Mouse (Mus musculus) embryonic facial prominence, embryonic 11.5 days (tissue): Measurements from ENCODE around the gene Car8. TPM values are rescaled to one million over a fixed set of nuclear protein-coding genes. Genes with fewer than 3 reads are reported as not detected.
"Not testable (repeated sequence)": the region's sequence is repeated elsewhere in the genome, so short reads cannot be mapped to it uniquely, and the experiment has no call there.

ENCODE experiments used
- ATAC-seq: fragments of 200-750 bp; cut with Nextera tagmentation; replicated peaks from 2 replicates; pipeline ENCODE4 v1.8.0; 2017; ENCODE audit warnings: low read depth; ENCODE audit not compliant: insufficient number of reproducible peaks, low FRiP score, low TSS enrichment
- DNase-seq: peaks from one replicate; pipeline ENCODE4 v3.0.0-alpha.2; 2015; ENCODE audit warnings: low spot score
- H3K27ac ChIP-seq: fragments of 300-500 bp; sonication (generic); replicated peaks from 2 replicates; pipeline ENCODE4 v1.5.1; 2014; ENCODE audit warnings: mild to moderate bottlenecking, low read depth, low read length, control low read depth
- H3K27me3 ChIP-seq: fragments of 300-500 bp; sonication (generic); 2 replicates; pipeline ENCODE4 v1.6.1; 2014; ENCODE audit warnings: mild to moderate bottlenecking, low read length, moderate library complexity, mixed read lengths; ENCODE audit not compliant: control insufficient read depth, insufficient read depth
- H3K36me3 ChIP-seq: fragments of 300-500 bp; sonication (generic); replicated peaks from 2 replicates; pipeline ENCODE4 v1.6.1; 2014; ENCODE audit warnings: low read depth, mild to moderate bottlenecking, low read length, moderate library complexity, mixed read lengths; ENCODE audit not compliant: control insufficient read depth, insufficient read depth
- H3K4me1 ChIP-seq: fragments of 300-500 bp; sonication (generic); 2 replicates; pipeline ENCODE4 v1.6.1; 2014; ENCODE audit warnings: low read length, mixed read lengths; ENCODE audit not compliant: control insufficient read depth, insufficient read depth
- H3K4me2 ChIP-seq: fragments of 300-500 bp; sonication (generic); 2 replicates; pipeline ENCODE4 v1.6.1; 2014; ENCODE audit warnings: low read depth, mild to moderate bottlenecking, control low read depth, low read length, moderate library complexity
- H3K4me3 ChIP-seq: fragments of 300-500 bp; sonication (generic); 2 replicates; pipeline ENCODE4 v1.5.1; 2014; ENCODE audit warnings: low read depth, low read length, control low read depth
- H3K9ac ChIP-seq: fragments of 300-500 bp; sonication (generic); replicated peaks from 2 replicates; pipeline ENCODE4 v1.6.1; 2014; ENCODE audit warnings: mild to moderate bottlenecking, control low read depth, low read length
- H3K9me3 ChIP-seq: fragments of 300-500 bp; sonication (generic); replicated peaks from 2 replicates; pipeline ENCODE4 v1.6.1; 2016; ENCODE audit warnings: mild to moderate bottlenecking, low read length, inconsistent platforms, mixed read lengths; ENCODE audit not compliant: control insufficient read depth
- WGBS: fragments of 180-500 bp; shearing (Covaris S2); extraction: QIAGEN DNeasy Blood & Tissue Kit; methylation state at CpG from one replicate; pipeline ENCODE4 v1.1.7; 2014; 5-methylcytosine and 5-hydroxymethylcytosine counted together
- polyA plus RNA-seq: library from polyadenylated mRNA; unstranded; fragments of >200 nt; fragmentation: Nextera tagmentation; extraction: Ambion mirVana; gene quantifications from 2 replicates; pipeline ENCODE4 v1.2.1, GENCODE M21; 2014

Car8 gene
- polyA plus RNA-seq, 1 experiment from 2014 or later = 2.6 TPM

DNA sequence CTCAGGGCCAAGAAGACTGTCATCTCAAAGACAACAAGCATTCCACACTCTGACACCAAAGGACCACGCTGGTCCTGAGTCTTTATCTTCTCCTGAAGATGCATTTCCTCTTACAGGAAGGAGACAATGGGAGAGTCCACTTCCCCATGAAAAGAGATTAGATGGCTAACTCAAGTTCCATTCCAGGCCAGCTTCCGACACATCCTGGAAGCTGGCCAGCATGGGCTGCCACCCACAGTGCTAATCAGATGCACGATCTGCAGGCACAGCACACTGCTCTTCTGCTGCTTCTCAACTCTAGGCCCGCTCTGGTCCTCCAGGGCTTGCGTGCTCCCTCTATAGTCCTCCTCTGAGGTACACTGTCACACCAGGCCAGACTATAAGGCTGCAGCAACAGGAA is 40.8 kb downstream of the Car8 start:
- DNase-seq = no peak
- Histone ChIP-seq H3K4me1 (no peaks in the 10 kb centered on the region), H3K4me2 (no peak overlapping the region), H3K9me3 (no peaks in the 10 kb centered on the region), H3K4me3 (no peak overlapping the region), H3K27me3 (no peaks in the 10 kb centered on the region), H3K9ac (no peak overlapping the region), H3K27ac (no peak overlapping the region), H3K36me3 (no peaks in the 10 kb centered on the region)
- 92% methylated on average over 5 of the region's 5 CpGs for WGBS
- ATAC-seq = no peak

DNA sequence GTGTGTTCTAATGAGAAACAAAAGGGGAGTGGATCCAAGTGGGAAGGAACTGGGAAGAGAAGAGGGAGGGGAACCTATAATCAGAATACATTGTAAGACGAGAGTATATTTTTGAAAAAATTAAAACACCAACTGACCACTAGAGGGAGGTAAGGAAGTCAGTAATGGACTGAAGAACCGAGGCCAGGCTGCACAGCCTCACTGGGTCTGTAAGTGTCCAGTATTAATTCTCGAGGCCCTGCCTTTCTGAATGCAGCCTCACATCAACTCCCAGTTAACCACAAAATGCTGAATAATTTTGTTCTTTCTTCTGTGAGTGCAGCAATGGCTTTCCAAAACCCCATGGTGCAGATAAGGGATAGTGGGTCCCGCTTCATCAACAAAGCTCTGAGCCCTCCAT is 48.4 kb downstream of the Car8 start:
- Histone ChIP-seq H3K27me3 (no peaks in the 10 kb centered on the region), H3K4me2 (no peak overlapping the region), H3K27ac (no peak overlapping the region), H3K9ac (no peak overlapping the region), H3K4me3 (no peak overlapping the region), H3K9me3 (no peaks in the 10 kb centered on the region), H3K36me3 (no peaks in the 10 kb centered on the region), H3K4me1 (no peaks in the 10 kb centered on the region)
- no peak for DNase-seq
- WGBS = 83% methylated on average over 4 of the region's 4 CpGs
- ATAC-seq = no peak

DNA sequence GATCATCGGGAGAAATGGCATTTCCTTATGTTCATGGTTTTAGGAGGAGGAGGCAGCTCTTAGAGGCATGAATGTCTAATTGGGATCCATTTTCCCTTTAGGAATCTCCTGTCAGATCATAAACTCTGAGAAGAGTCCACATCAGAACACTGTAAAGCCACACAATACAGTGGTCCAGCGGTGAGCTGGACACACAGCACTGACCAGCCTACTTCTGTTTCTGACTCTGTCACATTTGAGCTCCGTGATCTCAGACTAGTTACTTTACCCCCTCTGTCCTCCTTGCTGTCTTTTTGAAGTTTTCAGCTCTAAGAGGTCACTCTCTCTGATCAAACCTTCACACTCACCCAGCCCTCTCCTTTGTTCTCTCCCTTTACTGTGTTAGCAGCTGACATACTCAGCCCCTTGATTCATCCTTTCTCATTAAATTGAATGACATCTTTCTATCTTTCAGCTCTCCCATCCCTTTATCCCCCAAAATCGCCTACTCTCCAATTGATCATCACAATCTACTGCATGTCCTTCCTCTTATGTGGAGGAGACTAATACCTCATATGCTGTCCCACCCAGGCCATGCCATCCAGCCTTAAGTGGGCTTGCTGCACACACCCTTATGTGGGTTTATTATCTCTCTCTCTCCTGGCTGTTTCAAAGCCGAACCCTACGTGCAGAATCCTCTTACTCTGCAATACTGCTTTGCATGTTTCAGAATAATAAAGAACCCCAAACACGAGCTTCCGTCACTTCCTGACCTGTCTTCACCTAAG is 51.7 kb downstream of the Car8 start:
- Histone ChIP-seq H3K4me2 (no peak overlapping the region), H3K4me3 (no peak overlapping the region), H3K27ac (no peak overlapping the region), H3K9me3 (no peaks in the 10 kb centered on the region), H3K4me1 (no peaks in the 10 kb centered on the region), H3K9ac (no peak overlapping the region), H3K27me3 (no peaks in the 10 kb centered on the region), H3K36me3 (no peaks in the 10 kb centered on the region)
- no peak for DNase-seq
- no peak for ATAC-seq
- WGBS = 80% methylated on average over 8 of the region's 8 CpGs

DNA sequence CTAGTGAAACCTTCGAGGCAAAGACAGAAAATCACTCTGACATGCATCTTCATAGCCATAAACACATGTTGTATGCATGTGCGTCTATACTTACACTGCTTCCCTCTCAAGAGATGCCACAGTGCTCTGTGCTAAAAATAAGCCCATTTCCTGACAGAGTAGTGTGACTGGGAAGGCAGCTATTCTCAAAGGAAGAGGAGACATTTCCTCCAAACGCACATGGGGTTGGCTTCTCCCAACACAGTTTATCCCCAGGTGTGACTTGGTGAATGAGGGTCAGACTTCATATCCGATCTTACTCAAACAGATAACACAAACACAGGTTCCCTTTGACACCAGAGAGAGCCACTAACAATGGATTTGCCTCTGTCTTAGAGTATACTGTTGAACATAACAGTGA is 58.3 kb downstream of the Car8 start:
- H3K4me1 ChIP-seq = no peaks in the 10 kb centered on the region
- H3K9ac ChIP-seq = no peak overlapping the region
- 72% methylated on average over 4 of the region's 4 CpGs for WGBS
- no peak overlapping the region for H3K4me2 ChIP-seq
- H3K36me3 ChIP-seq = no peaks in the 10 kb centered on the region
- H3K4me3 ChIP-seq = no peak overlapping the region
- no peak overlapping the region for H3K27ac ChIP-seq
- ATAC-seq (no peak), DNase-seq (no peak)
- H3K9me3 ChIP-seq = no peaks in the 10 kb centered on the region
- H3K27me3 ChIP-seq = no peaks in the 10 kb centered on the region

DNA sequence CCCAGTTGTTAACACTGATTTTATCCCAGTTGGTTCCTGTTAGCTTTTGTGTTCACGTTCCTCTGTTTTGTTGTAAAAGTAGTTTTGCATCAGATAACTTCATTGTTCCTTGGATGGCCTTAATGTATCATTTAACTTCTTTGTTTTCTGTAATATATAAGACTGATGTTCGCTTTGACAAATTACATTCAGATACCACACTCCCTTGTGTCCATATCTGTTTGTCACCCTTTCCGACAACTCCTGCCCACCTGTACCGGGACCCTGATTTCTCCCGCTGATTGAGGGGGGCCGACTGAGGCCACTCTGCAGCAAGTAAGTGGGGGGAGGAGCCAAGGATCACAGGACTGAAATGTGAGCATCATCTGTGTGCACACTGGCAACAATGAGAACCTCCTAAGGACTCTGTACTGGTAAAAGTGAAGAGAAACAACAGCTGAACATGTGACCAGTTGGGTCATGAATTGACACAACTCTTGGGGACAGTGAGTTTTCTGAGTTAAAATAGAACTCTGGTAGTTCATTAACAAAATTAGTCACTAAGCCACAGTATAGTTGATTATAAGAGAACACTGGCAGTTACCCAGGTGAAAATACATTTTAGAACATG is 84.1 kb downstream of the Car8 start:
- 77% methylated on average over 6 of the region's 6 CpGs for WGBS
- Histone ChIP-seq H3K9ac (no peak overlapping the region), H3K4me1 (no peaks in the 10 kb centered on the region), H3K27ac (no peak overlapping the region), H3K9me3 (no peaks in the 10 kb centered on the region), H3K4me3 (no peak overlapping the region), H3K4me2 (no peak overlapping the region), H3K27me3 (no peaks in the 10 kb centered on the region), H3K36me3 (no peaks in the 10 kb centered on the region)
- ATAC-seq (no peak), DNase-seq (no peak)

DNA sequence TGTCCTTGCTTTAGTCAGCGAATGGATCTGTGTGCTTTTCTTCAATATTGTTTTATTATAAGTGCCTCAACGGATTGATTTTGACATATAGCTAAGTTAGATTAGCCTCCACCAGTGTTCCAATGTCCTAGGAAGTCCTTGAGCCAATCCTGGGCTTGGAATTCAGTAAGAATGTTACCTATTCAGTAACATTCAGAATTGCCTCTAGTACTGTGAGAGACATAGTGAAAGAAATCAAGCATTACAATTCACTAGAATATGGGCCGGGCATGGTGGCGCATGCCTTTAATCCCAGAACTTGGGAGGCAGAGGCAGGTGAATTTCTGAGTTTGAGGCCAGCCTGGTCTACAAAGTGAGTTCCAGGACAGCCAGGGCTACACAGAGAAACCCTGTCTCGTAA is 84.9 kb downstream of the Car8 start:
- H3K9ac ChIP-seq, H3K36me3 ChIP-seq, H3K27ac ChIP-seq, H3K4me1 ChIP-seq, ATAC-seq, H3K27me3 ChIP-seq, H3K9me3 ChIP-seq, H3K4me2 ChIP-seq, DNase-seq, H3K4me3 ChIP-seq: not testable (repeated sequence)
- 84% methylated on average over 5 of the region's 5 CpGs for WGBS

DNA sequence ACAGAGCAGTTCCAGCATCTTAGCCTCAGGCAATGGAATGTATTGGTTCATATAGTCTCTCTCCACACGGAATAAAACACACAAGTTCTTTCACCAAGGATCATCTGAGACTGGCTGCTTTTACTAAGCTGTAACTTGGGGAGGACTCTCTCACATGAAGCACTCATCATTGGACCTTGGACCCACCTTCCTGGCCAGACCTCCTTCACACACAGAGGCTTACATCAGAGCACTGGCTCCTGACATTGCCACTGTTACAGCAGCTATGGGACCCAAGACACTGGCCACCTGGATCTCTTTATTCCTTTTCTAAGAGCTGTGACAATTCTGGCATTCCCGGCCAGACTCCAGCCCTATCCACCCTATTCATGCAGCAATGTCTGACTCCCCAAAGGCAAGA is 101.4 kb downstream of the Car8 start:
- Histone ChIP-seq H3K9me3 (no peaks in the 10 kb centered on the region), H3K9ac (no peak overlapping the region), H3K4me3 (no peak overlapping the region), H3K36me3 (no peaks in the 10 kb centered on the region), H3K4me1 (no peaks in the 10 kb centered on the region), H3K27ac (no peak overlapping the region), H3K4me2 (no peak overlapping the region), H3K27me3 (no peaks in the 10 kb centered on the region)
- ATAC-seq = no peak
- WGBS = 71% methylated on average over 2 of the region's 2 CpGs
- DNase-seq = no peak

DNA sequence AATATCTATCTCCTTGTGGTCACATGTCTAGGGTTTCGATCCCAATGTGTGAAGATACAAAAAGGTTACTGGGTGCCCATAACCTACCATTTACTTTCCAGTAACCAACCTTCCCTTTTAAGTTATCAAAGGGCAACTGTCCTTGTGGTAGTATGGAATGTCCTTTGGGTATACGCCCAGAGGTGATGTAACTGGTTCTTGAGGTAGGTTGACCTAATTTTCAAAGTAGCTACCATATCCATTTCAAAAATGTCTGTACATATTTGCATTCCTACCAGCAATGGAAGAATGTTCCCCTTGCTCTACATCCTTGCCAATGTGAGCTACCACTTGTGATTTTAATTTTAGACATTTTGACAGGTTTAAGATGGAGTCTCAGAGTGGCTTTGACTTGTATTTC is 106.8 kb downstream of the Car8 start:
- H3K4me2 ChIP-seq = no peak overlapping the region
- H3K27me3 ChIP-seq = no peaks in the 10 kb centered on the region
- H3K9ac ChIP-seq = no peak overlapping the region
- WGBS = 93% methylated on average over 2 of the region's 2 CpGs
- DNase-seq = no peak
- H3K4me1 ChIP-seq = no peaks in the 10 kb centered on the region
- no peak for ATAC-seq
- no peak overlapping the region for H3K4me3 ChIP-seq
- no peaks in the 10 kb centered on the region for H3K9me3 ChIP-seq
- no peaks in the 10 kb centered on the region for H3K36me3 ChIP-seq
- H3K27ac ChIP-seq = no peak overlapping the region
